Comparison of ENCODE assay signal across 7 mouse cellular contexts in the genomic region with DNA sequence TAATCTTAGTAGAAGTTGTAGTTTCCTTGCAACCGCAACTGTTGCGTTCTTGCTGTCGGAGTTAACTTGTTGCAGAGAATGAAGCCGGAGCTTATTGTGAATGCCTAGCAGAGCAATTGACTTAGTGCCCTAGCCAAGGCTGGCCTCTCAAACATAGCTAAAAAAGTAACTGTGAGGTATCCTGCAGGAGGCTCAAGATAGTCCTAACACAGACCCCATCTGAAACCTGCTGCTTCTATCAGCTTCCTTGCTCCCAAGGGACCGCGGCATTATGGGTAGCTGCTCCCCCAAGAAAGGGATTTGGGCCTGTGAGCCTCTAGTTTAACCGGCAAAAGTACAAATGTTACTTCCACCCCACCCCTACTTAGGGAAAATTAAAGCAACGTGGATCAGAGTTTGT. TPM values are rescaled to one million over a fixed set of nuclear protein-coding genes. Genes with fewer than 3 reads are reported as not detected.
DNase-seq lines count a peak whose midpoint lies in the region; ATAC-seq lines count a peak whose summit lies in the region.

No protein-coding gene starts in this region.

- peak overlapping the region; percentile 60 for H3K4me2 ChIP-seq in lung, embryonic 16.5 days (ENCODE audit: low read depth, low read length)
- peak overlapping the region; percentile 75 for H3K4me2 ChIP-seq in limb, embryonic 15.5 days
- H3K4me2 ChIP-seq in stomach, embryonic 15.5 days, result peak overlapping the region; percentile 81

- no peak for DNase-seq in lung, postnatal 14 days
- DNase-seq in heart, embryonic 10.5 days (ENCODE audit: low spot score), result no peak
- DNase-seq in right cerebral cortex, postnatal 25 days, result no peak
- no peak for DNase-seq in urinary bladder, adult 18-20 months (ENCODE audit: low spot score in 2 of 2)

- WGBS in lung, embryonic 16.5 days, result 42% methylated on average over 8 of the region's 8 CpGs
- 31% methylated on average over 8 of the region's 8 CpGs for WGBS in heart, embryonic 10.5 days
- 20% methylated on average over 8 of the region's 8 CpGs for WGBS in limb, embryonic 15.5 days
- WGBS in stomach, embryonic 15.5 days, result 41% methylated on average over 8 of the region's 8 CpGs

- no peaks in the 10 kb centered on the region for H3K9me3 ChIP-seq in lung, embryonic 16.5 days (ENCODE audit: control insufficient read depth, low read length)
- no peaks in the 10 kb centered on the region for H3K9me3 ChIP-seq in heart, embryonic 10.5 days
- no peaks in the 10 kb centered on the region for H3K9me3 ChIP-seq in limb, embryonic 15.5 days
- no peaks in the 10 kb centered on the region for H3K9me3 ChIP-seq in stomach, embryonic 15.5 days

- ATAC-seq in lung, embryonic 16.5 days (ENCODE audit: low read depth), result no peak
- no peak for ATAC-seq in limb, embryonic 15.5 days (ENCODE audit: insufficient number of reproducible peaks, low FRiP score, low TSS enrichment, low read depth)
- ATAC-seq in stomach, embryonic 15.5 days (ENCODE audit: insufficient read depth, low FRiP score, low read depth), result no peak

- peaks cover 17% of the 10 kb centered on the region for H3K36me3 ChIP-seq in lung, embryonic 16.5 days (ENCODE audit: control insufficient read depth, insufficient read depth, low read length)
- H3K36me3 ChIP-seq in heart, embryonic 10.5 days, result peaks cover 25% of the 10 kb centered on the region
- H3K36me3 ChIP-seq in limb, embryonic 15.5 days, result peaks cover 30% of the 10 kb centered on the region
- peaks cover 14% of the 10 kb centered on the region for H3K36me3 ChIP-seq in stomach, embryonic 15.5 days

- H3K4me1 ChIP-seq in lung, embryonic 16.5 days (replicated peaks; ENCODE audit: control insufficient read depth, insufficient read depth, low read length), result peaks cover 33% of the 10 kb centered on the region
- peaks cover 40% of the 10 kb centered on the region for H3K4me1 ChIP-seq in heart, embryonic 10.5 days
- peaks cover 41% of the 10 kb centered on the region for H3K4me1 ChIP-seq in limb, embryonic 15.5 days
- peaks cover 25% of the 10 kb centered on the region; the same call in 1 of the 2 replicates for H3K4me1 ChIP-seq in stomach, embryonic 15.5 days

- H3K9ac ChIP-seq in lung, embryonic 16.5 days (ENCODE audit: low read length), result peak overlapping the region; percentile 98
- H3K9ac ChIP-seq in limb, embryonic 15.5 days, result no peak overlapping the region
- no peak overlapping the region for H3K9ac ChIP-seq in stomach, embryonic 15.5 days

- H3K4me3 ChIP-seq in lung, embryonic 16.5 days (ENCODE audit: low read length), result peak overlapping the region; percentile 83
- peak overlapping the region; percentile 82 for H3K4me3 ChIP-seq in heart, embryonic 10.5 days
- peak overlapping the region; percentile 93; the same call in 1 of the 2 replicates for H3K4me3 ChIP-seq in limb, embryonic 15.5 days
- peak overlapping the region; percentile 87 for H3K4me3 ChIP-seq in stomach, embryonic 15.5 days (replicated peaks)

- H3K27ac ChIP-seq in lung, embryonic 16.5 days (ENCODE audit: low read length), result peak overlapping the region; percentile 100
- peak overlapping the region; percentile 99; the same call in 1 of the 2 replicates for H3K27ac ChIP-seq in heart, embryonic 10.5 days
- H3K27ac ChIP-seq in limb, embryonic 15.5 days, result peak overlapping the region; percentile 100
- H3K27ac ChIP-seq in stomach, embryonic 15.5 days, result peak overlapping the region; percentile 100

- H3K27me3 ChIP-seq in lung, embryonic 16.5 days (ENCODE audit: control insufficient read depth, insufficient read depth, low read depth, low read length), result no peaks in the 10 kb centered on the region
- no peaks in the 10 kb centered on the region for H3K27me3 ChIP-seq in heart, embryonic 10.5 days (ENCODE audit: insufficient read depth, poor library complexity, severe bottlenecking)
- no peaks in the 10 kb centered on the region for H3K27me3 ChIP-seq in limb, embryonic 15.5 days
- H3K27me3 ChIP-seq in stomach, embryonic 15.5 days (replicated peaks), result no peaks in the 10 kb centered on the region

RNA-seq across cellular contexts. Expression of gene Nfkbia, which starts 0.9 kb away (rescaled TPM):
- 130 and 136 TPM in 2 replicates for polyA plus RNA-seq in lung, embryonic 16.5 days (2015; fragmentation: Nextera tagmentation; extraction: Ambion mirVana)
- 36.8 and 44.2 TPM in 2 replicates for polyA plus RNA-seq in heart, embryonic 10.5 days (2016; fragmentation: Nextera tagmentation; extraction: Ambion mirVana)
- polyA plus RNA-seq in limb, embryonic 15.5 days (2015; fragmentation: Nextera tagmentation; extraction: Ambion mirVana), result 139 and 155 TPM in 2 replicates
- polyA plus RNA-seq in stomach, embryonic 15.5 days (2015; fragmentation: Nextera tagmentation; extraction: Ambion mirVana), result 78.4 and 81.8 TPM in 2 replicates
